Mouse (Mus musculus) yolk sac, embryonic 10.5 days (tissue): ENCODE results near the gene Arfip1.
"Not testable (repeated sequence)": the region's sequence is repeated elsewhere in the genome, so short reads cannot be mapped to it uniquely, and the experiment has no call there.

Source experiments
- DNase-seq: peaks from one replicate; pipeline ENCODE4 v3.0.0-alpha.2; 2017; ENCODE audit warnings: low spot score

The Arfip1 gene

GRCm38 (mm10) chr3:84570501-84570900 is 11.9 kb downstream of the Arfip1 start:
- DNase-seq: no peak

DNA sequence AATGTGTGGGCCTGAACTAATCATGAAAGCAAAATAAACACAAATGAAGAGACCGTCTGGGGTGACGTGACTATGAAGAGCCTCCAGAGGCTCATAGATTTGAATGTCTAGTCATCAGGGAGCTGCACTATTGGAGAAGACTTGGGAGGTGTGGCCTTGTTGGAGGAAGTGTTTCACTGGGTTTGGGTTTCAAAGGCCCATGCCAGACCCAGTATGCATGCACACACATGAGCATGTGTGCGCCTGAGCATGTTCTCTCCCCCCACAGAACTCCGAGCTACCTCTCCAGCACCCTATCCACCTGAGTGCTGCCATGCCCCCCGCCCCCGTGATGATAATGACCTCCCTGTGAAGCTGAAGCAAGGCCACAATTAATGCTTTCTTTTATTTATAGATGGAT is 12.8 kb downstream of the Arfip1 start:
- DNase-seq: no peak

DNA sequence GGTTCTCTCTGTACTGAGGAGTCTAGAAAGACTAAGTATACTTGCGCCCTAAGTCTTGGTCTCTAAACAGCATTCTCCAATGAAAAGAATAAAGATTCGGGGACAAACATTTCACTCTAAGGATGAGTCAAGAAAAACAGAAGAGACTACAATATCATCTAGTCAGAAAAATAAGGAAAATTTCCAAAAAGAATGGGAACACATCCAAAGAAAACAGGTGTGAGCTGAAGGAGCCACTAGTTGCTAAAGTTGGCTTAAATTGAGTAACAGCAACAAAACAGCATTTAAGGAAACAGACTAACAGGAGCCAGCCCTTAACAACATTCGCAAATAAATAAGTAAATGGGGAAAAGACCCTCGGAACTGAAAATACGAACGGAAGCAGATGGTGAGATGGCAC is 13.9 kb downstream of the Arfip1 start:
- no peak for DNase-seq

DNA sequence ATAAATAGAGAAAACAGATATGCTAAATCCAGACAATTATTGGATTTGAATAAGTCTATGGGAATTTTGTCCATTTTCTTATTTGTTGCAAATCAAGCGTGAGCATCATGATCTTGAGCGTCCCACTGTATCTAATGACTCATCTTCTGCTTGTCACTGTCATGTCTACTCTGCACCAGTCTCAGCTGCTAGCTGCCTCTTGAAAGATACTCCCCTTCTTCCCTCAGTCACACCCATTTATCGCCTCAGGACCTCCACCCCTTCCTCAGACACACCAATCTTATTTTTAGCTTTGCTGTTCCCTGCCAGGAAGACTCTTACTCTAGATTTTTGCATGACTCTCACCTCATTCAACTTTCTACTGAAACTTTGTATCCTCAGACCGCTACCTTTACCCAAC is 19.0 kb downstream of the Arfip1 start:
- no peak for DNase-seq

- DNase-seq: not testable (repeated sequence)
These were observed 19.5 kb downstream of the Arfip1 start for GRCm38 (mm10) chr3:84562911-84563310.

DNA sequence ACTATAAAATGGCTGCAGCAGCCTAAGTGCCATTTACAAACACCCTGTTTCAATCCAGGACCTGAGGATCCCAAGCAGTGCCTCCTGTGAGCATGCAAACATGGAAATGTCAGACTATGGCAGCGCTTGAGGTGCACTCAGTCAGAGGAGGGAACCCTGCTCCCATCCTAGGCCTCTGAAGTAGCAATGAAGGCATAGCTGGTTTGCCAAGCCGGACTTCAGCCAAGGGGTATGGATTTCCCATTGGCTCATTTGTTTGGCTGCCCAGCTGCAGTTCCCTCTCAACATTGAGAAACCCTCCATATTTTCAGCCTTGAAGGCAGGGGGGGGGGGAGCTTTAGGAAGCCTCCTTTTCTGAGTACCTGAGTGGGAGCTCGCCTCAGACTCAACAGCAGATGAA is 24.1 kb downstream of the Arfip1 start:
- DNase-seq: no peak

GRCm38 (mm10) chr3:84555780-84556179 is 26.6 kb downstream of the Arfip1 start:
- no peak for DNase-seq

- no peak for DNase-seq
These were observed 35.2 kb downstream of the Arfip1 start for GRCm38 (mm10) chr3:84547177-84547576.

- DNase-seq: not testable (repeated sequence)
These were observed 40.0 kb downstream of the Arfip1 start for GRCm38 (mm10) chr3:84542450-84542849.

- no peak for DNase-seq
These were observed 40.5 kb downstream of the Arfip1 start for GRCm38 (mm10) chr3:84541881-84542280.

DNA sequence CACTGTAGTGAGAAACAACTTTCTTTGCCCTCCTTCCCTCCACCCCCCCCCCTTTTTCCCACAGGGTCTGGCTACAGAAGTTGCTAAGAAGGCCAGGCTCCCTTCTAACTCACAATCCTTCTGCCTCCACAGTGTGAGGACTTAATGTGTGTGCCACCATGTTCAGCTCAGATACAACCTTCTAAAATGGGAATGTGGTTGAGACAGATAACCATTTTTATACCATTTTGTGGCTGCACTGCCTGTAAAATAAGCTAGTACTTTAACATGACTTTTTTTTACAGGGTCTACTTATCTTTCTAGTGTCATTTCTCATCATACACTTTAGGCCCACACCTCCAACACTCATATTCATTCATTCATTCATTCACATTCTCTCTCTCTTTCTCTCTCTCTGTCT is 41.8 kb downstream of the Arfip1 start:
- DNase-seq: no peak

DNA sequence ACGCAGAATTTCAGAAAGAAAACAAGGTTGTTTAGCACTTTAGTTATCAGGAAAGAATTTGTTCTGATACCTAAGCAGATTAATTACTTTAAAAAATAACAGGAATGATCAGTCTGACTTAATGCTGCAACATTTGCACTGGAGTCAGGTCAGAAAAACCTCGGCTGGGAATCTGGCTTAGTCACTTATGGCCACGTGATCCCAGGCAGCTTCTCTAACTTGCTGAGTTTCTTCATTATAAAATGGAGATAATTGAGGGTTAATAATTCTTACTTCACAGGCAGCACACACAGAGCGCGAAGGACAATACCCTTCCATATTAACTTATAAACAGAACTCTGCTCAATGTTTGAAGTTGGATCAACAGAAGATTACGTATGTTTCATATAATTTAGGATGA is 45.4 kb downstream of the Arfip1 start:
- no peak for DNase-seq

DNA sequence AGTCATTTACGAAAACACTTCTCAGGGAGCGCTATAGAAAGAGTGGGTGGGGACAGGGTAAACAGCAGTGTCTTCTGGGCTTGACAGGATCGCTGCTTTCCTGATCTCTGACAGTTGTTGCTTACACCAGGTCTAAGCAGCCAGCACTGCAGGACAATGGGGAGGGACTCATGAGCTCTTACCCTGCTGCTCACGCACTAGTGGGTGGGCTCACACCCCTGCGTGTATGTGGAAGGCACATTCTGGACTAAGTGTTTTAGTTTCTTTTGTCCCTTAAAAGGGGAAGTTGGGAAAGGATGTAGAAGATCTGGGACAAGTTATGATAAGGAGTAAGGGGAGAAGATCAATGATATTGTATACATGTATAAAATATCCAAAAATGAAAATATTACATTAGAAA is 49.2 kb downstream of the Arfip1 start:
- DNase-seq: no peak

GRCm38 (mm10) chr3:84529021-84529420 is 53.4 kb downstream of the Arfip1 start:
- no peak for DNase-seq

- DNase-seq: no peak
These were observed 57.5 kb downstream of the Arfip1 start for GRCm38 (mm10) chr3:84524952-84525351.

DNA sequence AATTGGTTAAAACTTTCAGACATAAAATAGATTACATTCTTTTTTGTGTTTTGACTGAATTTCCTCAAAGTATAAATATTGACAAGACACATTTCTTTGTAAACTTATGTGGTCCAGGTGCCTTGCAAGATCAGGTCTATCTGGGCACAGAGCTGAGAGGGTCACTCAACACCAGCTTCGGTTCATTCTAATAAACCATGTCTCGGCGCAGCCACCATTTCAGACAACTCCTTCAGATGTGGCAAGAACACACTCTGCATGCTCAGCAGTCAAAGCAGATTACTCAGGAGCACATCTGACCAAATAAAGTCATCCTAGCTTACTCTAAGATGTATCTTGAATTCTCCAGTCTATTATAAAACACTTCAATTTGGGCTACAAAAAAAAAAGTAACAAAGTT is 66.3 kb downstream of the Arfip1 start:
- no peak for DNase-seq

DNA sequence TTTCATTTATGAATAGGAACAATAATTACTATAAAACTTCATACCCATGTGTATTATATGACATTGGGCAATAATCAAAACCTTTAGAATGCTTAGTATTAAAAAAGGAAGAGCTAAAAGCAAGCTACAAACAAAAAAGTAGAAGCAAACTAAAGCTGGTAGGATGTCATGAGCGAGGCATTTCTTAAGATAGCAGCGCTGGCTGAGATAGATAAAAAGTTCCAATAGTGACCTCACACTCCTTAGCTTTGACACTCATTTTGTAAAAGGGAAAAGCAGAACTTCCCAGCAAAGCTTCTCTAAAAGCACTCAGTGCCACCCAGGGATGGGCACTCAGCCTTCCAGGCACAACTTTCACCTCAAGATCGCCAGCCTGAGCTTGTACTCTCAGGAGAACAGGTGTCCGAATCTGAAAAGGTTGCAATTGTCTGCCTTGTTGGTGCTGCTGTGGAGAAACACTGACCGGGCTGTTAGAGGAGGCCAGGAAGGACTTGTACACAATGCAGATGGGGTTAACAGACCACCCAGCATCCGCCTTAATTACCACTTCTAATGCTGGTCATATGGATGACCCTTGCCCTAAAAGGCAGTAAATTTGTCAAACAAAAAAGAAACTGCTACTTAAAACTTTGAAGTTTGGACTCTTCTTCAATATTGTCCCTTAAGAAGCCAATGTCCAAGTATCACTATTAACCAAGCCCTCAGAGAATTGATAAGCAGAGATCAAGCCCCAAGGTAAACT is 69.5 kb downstream of the Arfip1 start:
- no peak for DNase-seq

- no peak for DNase-seq
These were observed 77.2 kb downstream of the Arfip1 start for GRCm38 (mm10) chr3:84505193-84505592.

GRCm38 (mm10) chr3:84504291-84504690 is 78.1 kb downstream of the Arfip1 start:
- no peak for DNase-seq

GRCm38 (mm10) chr3:84502101-84502500 is 80.3 kb downstream of the Arfip1 start:
- no peak for DNase-seq

GRCm38 (mm10) chr3:84500491-84500890 is 81.9 kb downstream of the Arfip1 start:
- DNase-seq: no peak

GRCm38 (mm10) chr3:84497718-84498117 is 84.7 kb downstream of the Arfip1 start:
- DNase-seq: peak; percentile 49

- DNase-seq: no peak
These were observed 89.8 kb downstream of the Arfip1 start for GRCm38 (mm10) chr3:84492657-84493056.

DNA sequence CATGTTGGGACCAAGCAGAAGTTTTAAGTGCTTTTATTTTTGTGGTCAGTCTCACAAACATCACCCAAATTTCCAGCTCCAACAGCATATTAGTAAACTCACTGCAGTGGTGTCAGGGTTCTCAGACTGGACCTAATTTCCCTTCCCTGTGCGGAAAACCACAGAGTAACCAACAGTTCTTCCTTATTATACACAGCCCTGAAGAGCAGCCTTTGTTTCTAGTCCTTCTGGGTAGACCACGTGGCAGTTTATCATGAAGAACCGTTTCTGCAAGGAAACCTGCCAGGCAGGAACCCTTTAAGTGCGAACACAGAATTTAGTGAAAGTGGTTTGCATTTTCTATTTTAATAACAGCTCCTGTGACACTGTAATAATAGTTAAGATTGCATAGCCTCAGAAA is 90.3 kb downstream of the Arfip1 start:
- no peak for DNase-seq
